Mouse (Mus musculus) neural tube, embryonic 14.5 days (tissue): ENCODE data around the gene Gm45713. TPM values are rescaled to one million over a fixed set of nuclear protein-coding genes. Genes with fewer than 3 reads are reported as not detected.

Experiments used
- ATAC-seq: fragments of 200-750 bp; cut with Nextera tagmentation; 2 replicates; pipeline ENCODE4 v1.8.0; 2017; ENCODE audit warnings: low read depth, mild to moderate bottlenecking, moderate TSS enrichment, moderate library complexity
- H3K27ac ChIP-seq: fragments of 300-500 bp; sonication (generic); 2 replicates; pipeline ENCODE4 v1.5.1; 2014; ENCODE audit warnings: low read depth, mild to moderate bottlenecking, control low read depth, low read length, moderate library complexity, mixed read lengths
- H3K27me3 ChIP-seq: fragments of 300-500 bp; sonication (generic); 2 replicates; pipeline ENCODE4 v1.6.1; 2014; ENCODE audit warnings: low read length; ENCODE audit not compliant: control insufficient read depth, insufficient read depth
- H3K36me3 ChIP-seq: fragments of 300-500 bp; sonication (generic); 2 replicates; pipeline ENCODE4 v1.6.1; 2014; ENCODE audit warnings: low read length, mixed read lengths; ENCODE audit not compliant: control insufficient read depth, insufficient read depth
- H3K4me1 ChIP-seq: fragments of 300-500 bp; sonication (generic); 2 replicates; pipeline ENCODE4 v1.6.1; 2014; ENCODE audit warnings: low read length; ENCODE audit not compliant: control insufficient read depth, insufficient read depth
- H3K4me2 ChIP-seq: fragments of 300-500 bp; sonication (generic); 2 replicates; pipeline ENCODE4 v1.6.1; 2014; ENCODE audit warnings: mild to moderate bottlenecking, low read depth, low read length, control low read depth
- H3K4me3 ChIP-seq: fragments of 300-500 bp; sonication (generic); 2 replicates; pipeline ENCODE4 v1.5.1; 2014; ENCODE audit warnings: low read depth, low read length, control low read depth, mixed read lengths
- H3K9ac ChIP-seq: fragments of 300-500 bp; sonication (generic); replicated peaks from 2 replicates; pipeline ENCODE4 v1.6.1; 2014; ENCODE audit warnings: low read depth, mild to moderate bottlenecking, control low read depth, low read length, mixed read lengths
- H3K9me3 ChIP-seq: fragments of 300-500 bp; sonication (generic); 2 replicates; pipeline ENCODE4 v1.6.1; 2016; ENCODE audit warnings: low read length; ENCODE audit not compliant: control insufficient read depth
- WGBS: fragments of 180-500 bp; shearing (Covaris S2); extraction: QIAGEN DNeasy Blood & Tissue Kit; methylation state at CpG from one replicate; pipeline ENCODE4 v1.1.7; 2014; 5-methylcytosine and 5-hydroxymethylcytosine counted together
- microRNA counts: library from miRNA; unstranded; fragments of <30 nt; microRNA quantifications from one replicate; lab custom pipeline; 2016
- microRNA-seq: library from miRNA; unstranded; fragments of <30 nt; microRNA quantifications from one replicate; pipeline ENCODE4, GENCODE M21; 2016
- polyA plus RNA-seq: library from polyadenylated mRNA; unstranded; fragments of >200 nt; fragmentation: Nextera tagmentation; extraction: Ambion mirVana; gene quantifications from 2 replicates; pipeline ENCODE4 v1.2.1, GENCODE M21; 2014

The Gm45713 gene
- polyA plus RNA-seq, 1 experiment from 2014 or later = not detected

GRCm38 (mm10) chr7:45082401-45083299 lies 53.4 kb downstream of the Gm45713 start:
- Histone ChIP-seq H3K27me3 (no peaks in the 10 kb centered on the region), H3K4me3 (no peak overlapping the region), H3K4me1 (no peaks in the 10 kb centered on the region), H3K36me3 (no peaks in the 10 kb centered on the region), H3K27ac (no peak overlapping the region; the same call in 1 of the 2 replicates), H3K9me3 (no peaks in the 10 kb centered on the region), H3K9ac (no peak overlapping the region), H3K4me2 (no peak overlapping the region)
- 60% methylated on average over 25 of the region's 25 CpGs for WGBS
- ATAC-seq = no peak

- H3K4me2 ChIP-seq = no peak overlapping the region
- no peaks in the 10 kb centered on the region for H3K27me3 ChIP-seq
- no peaks in the 10 kb centered on the region for H3K4me1 ChIP-seq
- WGBS = 58% methylated on average over 5 of the region's 5 CpGs
- no peak overlapping the region for H3K27ac ChIP-seq
- H3K36me3 ChIP-seq = no peaks in the 10 kb centered on the region
- no peak overlapping the region for H3K4me3 ChIP-seq
- no peaks in the 10 kb centered on the region for H3K9me3 ChIP-seq
- no peak for ATAC-seq
- H3K9ac ChIP-seq = no peak overlapping the region
Measured at GRCm38 (mm10) chr7:45081016-45081415, 55.0 kb downstream of the Gm45713 start.

- H3K4me2 ChIP-seq = no peak overlapping the region
- H3K4me3 ChIP-seq = no peak overlapping the region
- no peaks in the 10 kb centered on the region for H3K36me3 ChIP-seq
- peak; percentile 70; the same call in 1 of the 2 replicates for ATAC-seq
- no peak overlapping the region for H3K27ac ChIP-seq
- under 1% methylated on average over 10 of the region's 10 CpGs for WGBS
- no peaks in the 10 kb centered on the region for H3K9me3 ChIP-seq
- no peaks in the 10 kb centered on the region for H3K27me3 ChIP-seq
- no peaks in the 10 kb centered on the region for H3K4me1 ChIP-seq
- no peak overlapping the region for H3K9ac ChIP-seq
Measured at GRCm38 (mm10) chr7:45079856-45080255, 56.2 kb downstream of the Gm45713 start.

- Histone ChIP-seq H3K27ac (no peak overlapping the region), H3K9me3 (no peaks in the 10 kb centered on the region), H3K4me1 (no peaks in the 10 kb centered on the region), H3K4me3 (no peak overlapping the region), H3K36me3 (no peaks in the 10 kb centered on the region), H3K27me3 (no peaks in the 10 kb centered on the region), H3K9ac (no peak overlapping the region), H3K4me2 (no peak overlapping the region)
- 42% methylated on average over 9 of the region's 9 CpGs for WGBS
- ATAC-seq = no peak
Measured at GRCm38 (mm10) chr7:45078513-45078912, 57.5 kb downstream of the Gm45713 start.

- 96% methylated on average over 2 of the region's 2 CpGs for WGBS
- no peak overlapping the region for H3K4me3 ChIP-seq
Measured at GRCm38 (mm10) chr7:45077829-45078228, 58.2 kb downstream of the Gm45713 start.

GRCm38 (mm10) chr7:45077322-45077721 lies 58.7 kb downstream of the Gm45713 start:
- WGBS = 86% methylated on average over 14 of the region's 14 CpGs

More at GRCm38 (mm10) chr7:45077829-45078228, 58.2 kb downstream of the Gm45713 start:
- H3K36me3 ChIP-seq = no peaks in the 10 kb centered on the region
- H3K9ac ChIP-seq = no peak overlapping the region
- H3K9me3 ChIP-seq = no peaks in the 10 kb centered on the region
- no peak overlapping the region for H3K4me2 ChIP-seq
- no peaks in the 10 kb centered on the region for H3K4me1 ChIP-seq
- no peak for ATAC-seq
- H3K27me3 ChIP-seq = no peaks in the 10 kb centered on the region
- no peak overlapping the region for H3K27ac ChIP-seq

GRCm38 (mm10) chr7:45076501-45076900 lies 59.5 kb downstream of the Gm45713 start:
- no peak for ATAC-seq
- H3K9me3 ChIP-seq = no peaks in the 10 kb centered on the region
- H3K9ac ChIP-seq = no peak overlapping the region
- WGBS = 93% methylated on average over 30 of the region's 30 CpGs
- no peaks in the 10 kb centered on the region for H3K27me3 ChIP-seq
- H3K36me3 ChIP-seq = no peaks in the 10 kb centered on the region
- no peak overlapping the region for H3K4me2 ChIP-seq
- no peaks in the 10 kb centered on the region for H3K4me1 ChIP-seq
- H3K27ac ChIP-seq = no peak overlapping the region
- no peak overlapping the region for H3K4me3 ChIP-seq

More at GRCm38 (mm10) chr7:45077322-45077721, 58.7 kb downstream of the Gm45713 start:
- H3K9me3 ChIP-seq = no peaks in the 10 kb centered on the region
- no peak overlapping the region for H3K4me2 ChIP-seq
- no peak overlapping the region for H3K9ac ChIP-seq
- H3K27ac ChIP-seq = no peak overlapping the region
- H3K36me3 ChIP-seq = no peaks in the 10 kb centered on the region
- H3K4me1 ChIP-seq = no peaks in the 10 kb centered on the region
- H3K4me3 ChIP-seq = no peak overlapping the region
- ATAC-seq = no peak
- H3K27me3 ChIP-seq = no peaks in the 10 kb centered on the region

MicroRNAs encoded within 50 kb of the gene (microRNA counts, 519-probe panel; counts per million panel counts)
- 3,981 counts per million, percentile 42 among the panel's probes with 10 or more counts for microRNA mmu-miR-150 (lab: Ali Mortazavi, UCI)

Small RNAs within 50 kb of the gene (microRNA-seq; reads per million reads assigned to microRNA genes)
- gene Mir150 = 68.6 reads per million, percentile 40 among the genes with 10 or more reads in this experiment
- gene Mir5121 = 10.5 reads per million, percentile 18 among the genes with 10 or more reads in this experiment
- gene Mir7055 = not detected

Other genes starting within 250 kb of the Gm45713 start
- gene Med25, start 243.5 kb downstream of the Gm45713 start, polyA plus RNA-seq = 85.7 and 91.1 TPM in 2 replicates
- gene Fuz, start 240.2 kb downstream of the Gm45713 start, polyA plus RNA-seq = 14.5 and 16.0 TPM in 2 replicates
- 120 and 128 TPM in 2 replicates for gene Ap2a1, start 206.7 kb downstream of the Gm45713 start, polyA plus RNA-seq
- gene Tsks, start 193.0 kb downstream of the Gm45713 start, polyA plus RNA-seq = 0.11 and 0.19 TPM in 2 replicates
- 54.3 and 60.3 TPM in 2 replicates for gene Cpt1c, start 161.4 kb downstream of the Gm45713 start, polyA plus RNA-seq
- gene Prmt1, start 149.7 kb downstream of the Gm45713 start, polyA plus RNA-seq = 189 and 206 TPM in 2 replicates
- gene Irf3, start 138.6 kb downstream of the Gm45713 start, polyA plus RNA-seq = 53.8 and 60.2 TPM in 2 replicates
- gene Bcl2l12, start 137.5 kb downstream of the Gm45713 start, polyA plus RNA-seq = 6.4 and 9.5 TPM in 2 replicates
- 61.6 and 68.6 TPM in 2 replicates for gene Scaf1, start 119.9 kb downstream of the Gm45713 start, polyA plus RNA-seq
- gene Rras, start 118.3 kb downstream of the Gm45713 start, polyA plus RNA-seq = 9.0 and 13.7 TPM in 2 replicates
- 17.3 and 17.9 TPM in 2 replicates for gene Prr12, start 83.3 kb downstream of the Gm45713 start, polyA plus RNA-seq
- gene Nosip, start 73.8 kb downstream of the Gm45713 start, polyA plus RNA-seq = 65.4 and 67.3 TPM in 2 replicates
- 12.7 and 12.8 TPM in 2 replicates for gene Prrg2, start 73.6 kb downstream of the Gm45713 start, polyA plus RNA-seq
- 23.7 and 118 TPM in 2 replicates for gene Rcn3, start 44.0 kb downstream of the Gm45713 start, polyA plus RNA-seq
- 7.0 and 36.4 TPM in 2 replicates for gene Fcgrt, start 32.4 kb downstream of the Gm45713 start, polyA plus RNA-seq
- gene Rps11, start 11.8 kb downstream of the Gm45713 start, polyA plus RNA-seq = 781 and 868 TPM in 2 replicates
- 668 and 729 TPM in 2 replicates for gene Rpl13a, start 7.5 kb downstream of the Gm45713 start, polyA plus RNA-seq
- gene Flt3l, start 201 bp upstream of the Gm45713 start, polyA plus RNA-seq = 1.3 and 1.6 TPM in 2 replicates
- gene Pih1d1, start 18.1 kb upstream of the Gm45713 start, polyA plus RNA-seq = 90.4 and 91.2 TPM in 2 replicates
- gene Aldh16a1, start 18.4 kb upstream of the Gm45713 start, polyA plus RNA-seq = 16.9 and 19.8 TPM in 2 replicates
- 0.71 TPM in 1 of 2 replicates, not detected in the other for gene Slc17a7, start 27.7 kb upstream of the Gm45713 start, polyA plus RNA-seq
- gene Gfy, start 43.3 kb upstream of the Gm45713 start, polyA plus RNA-seq = not detected in 2 replicates
- gene Pth2, start 44.8 kb upstream of the Gm45713 start, polyA plus RNA-seq = not detected in 2 replicates
- 0.15 and 0.50 TPM in 2 replicates for gene Ccdc155, start 68.7 kb upstream of the Gm45713 start, polyA plus RNA-seq
- 11.8 and 12.9 TPM in 2 replicates for gene Dkkl1, start 75.9 kb upstream of the Gm45713 start, polyA plus RNA-seq
- gene Tead2, start 79.5 kb upstream of the Gm45713 start, polyA plus RNA-seq = 24.5 and 39.9 TPM in 2 replicates
- gene Cd37, start 102.9 kb upstream of the Gm45713 start, polyA plus RNA-seq = 1.0 and 1.6 TPM in 2 replicates
- gene Slc6a16, start 104.9 kb upstream of the Gm45713 start, polyA plus RNA-seq = 0.75 and 0.99 TPM in 2 replicates
- not detected in 2 replicates for gene Slc6a21, start 141.3 kb upstream of the Gm45713 start, polyA plus RNA-seq
- gene Trpm4, start 197.5 kb upstream of the Gm45713 start, polyA plus RNA-seq = 9.1 and 10.9 TPM in 2 replicates
- gene Hrc, start 199.1 kb upstream of the Gm45713 start, polyA plus RNA-seq = 0.13 and 0.52 TPM in 2 replicates
- 28.4 and 30.4 TPM in 2 replicates for gene Ppfia3, start 230.8 kb upstream of the Gm45713 start, polyA plus RNA-seq
- gene Lin7b, start 234.4 kb upstream of the Gm45713 start, polyA plus RNA-seq = 24.9 and 49.4 TPM in 2 replicates